Mouse (Mus musculus) MEL (cell line): ENCODE data around the gene Ivd. TPM values are rescaled to one million over a fixed set of nuclear protein-coding genes. Genes with fewer than 3 reads are reported as not detected.

Experiments used
- DNase-seq: peaks from one replicate; pipeline ENCODE4 v3.0.0; 2011; ENCODE audit warnings: low read depth, low spot score
- H3K27ac ChIP-seq: 2 replicates; pipeline ENCODE4 v1.5.1; 2012; ENCODE audit warnings: low read depth, mild to moderate bottlenecking, control low read depth, low read length, moderate library complexity; ENCODE audit not compliant: control insufficient read depth
- H3K27me3 ChIP-seq, 2 experiments: fragments of 150-350 bp in 1 of 2; sonication (generic) in 1 of 2; 2 replicates each; pipeline ENCODE4 v1.6.1; 2012; ENCODE audit warnings: low read length in 2 of 2, mild to moderate bottlenecking in 2 of 2, improper control_type of control experiment in 1 of 2, moderate library complexity in 1 of 2; ENCODE audit not compliant: insufficient read depth in 2 of 2, control insufficient read depth in 1 of 2
- H3K36me3 ChIP-seq, 2 experiments: 2 replicates each; pipeline ENCODE4 v1.6.1; 2012 to 2014; ENCODE audit warnings: low read length in 2 of 2, improper control_type of control experiment in 1 of 2, inconsistent platforms in 1 of 2, mild to moderate bottlenecking in 1 of 2; ENCODE audit not compliant: insufficient read depth in 2 of 2, control insufficient read depth in 1 of 2
- H3K4me1 ChIP-seq, 2 experiments: fragments of 150-350 bp in 1 of 2; sonication (generic) in 1 of 2; 2 replicates each; pipeline ENCODE4 v1.6.1; 2012; ENCODE audit warnings: low read length in 2 of 2, improper control_type of control experiment in 1 of 2, mild to moderate bottlenecking in 1 of 2; ENCODE audit not compliant: insufficient read depth in 2 of 2, control insufficient read depth in 1 of 2
- H3K4me3 ChIP-seq, 2 experiments: fragments of 150-350 bp in 1 of 2; sonication (generic) in 1 of 2; 2 replicates each; pipeline ENCODE4 v1.5.1; 2012; ENCODE audit warnings: low read depth in 2 of 2, low read length in 2 of 2, mild to moderate bottlenecking in 2 of 2, moderate library complexity in 2 of 2, control low read depth in 1 of 2, improper control_type of control experiment in 1 of 2; ENCODE audit not compliant: control insufficient read depth in 1 of 2, insufficient read depth in 1 of 2
- H3K79me2 ChIP-seq: 2 replicates; pipeline ENCODE4 v1.6.1; 2012; ENCODE audit warnings: mild to moderate bottlenecking, low read length, moderate library complexity; ENCODE audit not compliant: control insufficient read depth, poor library complexity, insufficient read depth
- H3K9ac ChIP-seq: 2 replicates; pipeline ENCODE4 v1.6.1; 2012; ENCODE audit warnings: low read depth, mild to moderate bottlenecking, control low read depth, low read length, moderate library complexity; ENCODE audit not compliant: control insufficient read depth, poor library complexity, severe bottlenecking
- H3K9me3 ChIP-seq: fragments of 150-350 bp; sonication (generic); replicated peaks from 2 replicates; pipeline ENCODE4 v1.6.1; 2012; ENCODE audit warnings: mild to moderate bottlenecking, low read length, improper control_type of control experiment, moderate library complexity; ENCODE audit not compliant: insufficient read depth
- BHLHE40 ChIP-seq: IDR thresholded peaks from 2 replicates; pipeline ENCODE4 v1.6.1; 2012; ENCODE audit warnings: low read depth, mild to moderate bottlenecking, inconsistent platforms, low read length, improper control_type of control experiment, borderline replicate concordance
- CHD2 ChIP-seq: IDR thresholded peaks from 2 replicates; pipeline ENCODE4 v1.6.1; 2011; ENCODE audit warnings: low read length, improper control_type of control experiment
- ELF1 ChIP-seq: IDR thresholded peaks from 2 replicates; pipeline ENCODE4 v1.6.1; 2014; ENCODE audit warnings: low read depth, mild to moderate bottlenecking, inconsistent platforms, low read length, improper control_type of control experiment, moderate library complexity
- EP300 ChIP-seq, 2 experiments: IDR thresholded peaks; 2 replicates each; pipeline ENCODE4 v1.6.1; 2011; ENCODE audit warnings: improper control_type of control experiment in 2 of 2, low read length in 2 of 2, low read depth in 1 of 2, mild to moderate bottlenecking in 1 of 2
- ETS1 ChIP-seq: IDR thresholded peaks from 2 replicates; pipeline ENCODE4 v1.6.1; 2012; ENCODE audit warnings: low read depth, mild to moderate bottlenecking, inconsistent platforms, low read length, improper control_type of control experiment, moderate library complexity
- GABPA ChIP-seq: IDR thresholded peaks from 2 replicates; pipeline ENCODE4 v1.6.1; 2012; ENCODE audit warnings: low read depth, mild to moderate bottlenecking, inconsistent platforms, low read length, improper control_type of control experiment, moderate library complexity
- GATA1 ChIP-seq: IDR thresholded peaks from 2 replicates; pipeline ENCODE4 v1.6.1; 2011; ENCODE audit warnings: low read depth, low read length, improper control_type of control experiment
- HCFC1 ChIP-seq: IDR thresholded peaks from 2 replicates; pipeline ENCODE4 v1.6.1; 2012; ENCODE audit warnings: low read depth, mild to moderate bottlenecking, inconsistent platforms, low read length, improper control_type of control experiment, moderate library complexity
- JUND ChIP-seq: IDR thresholded peaks from 2 replicates; pipeline ENCODE4 v1.6.1; 2011; ENCODE audit warnings: low read depth, mild to moderate bottlenecking, improper control_type of control experiment, low read length
- KAT2A ChIP-seq: conservative IDR thresholded peaks from 2 replicates; pipeline ENCODE4 v1.6.1; 2012; ENCODE audit warnings: low read depth, low read length, improper control_type of control experiment, inconsistent platforms
- MAFK ChIP-seq: IDR thresholded peaks from 2 replicates; pipeline ENCODE4 v1.6.1; 2011; ENCODE audit warnings: low read depth, mild to moderate bottlenecking, low read length, improper control_type of control experiment, borderline replicate concordance
- MXI1 ChIP-seq: IDR thresholded peaks from 2 replicates; pipeline ENCODE4 v1.6.1; 2011; ENCODE audit warnings: mild to moderate bottlenecking, low read depth, low read length, improper control_type of control experiment
- MYB ChIP-seq: IDR thresholded peaks from 2 replicates; pipeline ENCODE4 v1.6.1; 2011; ENCODE audit warnings: mild to moderate bottlenecking, low read depth, low read length, improper control_type of control experiment
- NELFE ChIP-seq: IDR thresholded peaks from 2 replicates; pipeline ENCODE4 v1.6.1; 2011; ENCODE audit warnings: low read depth, low read length, improper control_type of control experiment
- NRF1 ChIP-seq: IDR thresholded peaks from 2 replicates; pipeline ENCODE4 v1.6.1; 2014; ENCODE audit warnings: low read depth, mild to moderate bottlenecking, inconsistent platforms, low read length, improper control_type of control experiment, moderate library complexity; ENCODE audit not compliant: poor library complexity, insufficient read depth, severe bottlenecking
- POLR2A ChIP-seq, 2 experiments: IDR thresholded peaks; 2 replicates each; pipeline ENCODE4 v1.6.1; 2011 to 2012; ENCODE audit warnings: low read length in 2 of 2, mild to moderate bottlenecking in 2 of 2, control low read depth in 1 of 2, improper control_type of control experiment in 1 of 2, low read depth in 1 of 2, moderate library complexity in 1 of 2; ENCODE audit not compliant: control insufficient read depth in 1 of 2, insufficient read depth in 1 of 2, poor library complexity in 1 of 2
- RAD21 ChIP-seq: IDR thresholded peaks from 2 replicates; pipeline ENCODE4 v1.6.1; 2011; ENCODE audit warnings: mild to moderate bottlenecking, low read depth, low read length, improper control_type of control experiment
- TAL1 ChIP-seq: IDR thresholded peaks from 2 replicates; pipeline ENCODE4 v1.6.1; 2012; ENCODE audit warnings: mild to moderate bottlenecking, inconsistent platforms, low read length, moderate library complexity, mixed read lengths
- UBTF ChIP-seq: IDR thresholded peaks from 2 replicates; pipeline ENCODE4 v1.6.1; 2012; ENCODE audit warnings: low read depth, mild to moderate bottlenecking, inconsistent platforms, low read length, improper control_type of control experiment, moderate library complexity, borderline replicate concordance; ENCODE audit not compliant: insufficient read depth
- USF1 ChIP-seq: IDR thresholded peaks from 2 replicates; pipeline ENCODE4 v1.6.1; 2014; ENCODE audit warnings: low read depth, mild to moderate bottlenecking, inconsistent platforms, low read length, improper control_type of control experiment, moderate library complexity
- USF2 ChIP-seq, 2 experiments: IDR thresholded peaks; 2 replicates each; pipeline ENCODE4 v1.6.1; 2011 to 2012; ENCODE audit warnings: improper control_type of control experiment in 2 of 2, low read length in 2 of 2, borderline replicate concordance in 1 of 2, inconsistent platforms in 1 of 2, low read depth in 1 of 2, mild to moderate bottlenecking in 1 of 2; ENCODE audit not compliant: insufficient read depth in 1 of 2
- ZC3H11A ChIP-seq: IDR thresholded peaks from 2 replicates; pipeline ENCODE4 v1.6.1; 2012; ENCODE audit warnings: low read depth, mild to moderate bottlenecking, inconsistent platforms, low read length, improper control_type of control experiment
- ZNF384 ChIP-seq: IDR thresholded peaks from 2 replicates; pipeline ENCODE4 v1.6.1; 2012; ENCODE audit warnings: low read depth, mild to moderate bottlenecking, inconsistent platforms, low read length, improper control_type of control experiment
- polyA plus RNA-seq, 2 experiments: library from polyadenylated mRNA; stranded (reverse) in 1 of 2; unstranded in 1 of 2; fragments of >175 nt in 1 of 2; fragments of >200 nt in 1 of 2; gene quantifications; 2 replicates each; pipeline versions ENCODE4 v1.2.1 to v1.2.4; 2012; ENCODE audit warnings: low replicate concordance in 2 of 2, low read depth in 1 of 2; ENCODE audit not compliant: insufficient read length in 2 of 2, insufficient read depth in 1 of 2, missing spikeins in 1 of 2
- total RNA-seq: library from RNA; depleted of rRNA; stranded (reverse); fragments of 300-350 nt; gene quantifications from 2 replicates; pipeline ENCODE4 v1.2.3, GENCODE M21; 2012

Ivd gene
- total and polyA plus RNA-seq, 3 experiments, result 17.1 to 33.4 TPM; not detected in 1

- peaks cover 0 to 2% of the 10 kb centered on the region in 2 experiments; a peak in 2 of 4 replicates for H3K36me3 ChIP-seq
- H3K4me3 ChIP-seq, result no peak overlapping the region
- H3K9ac ChIP-seq, result no peak overlapping the region
- no peaks in the 10 kb centered on the region for H3K4me1 ChIP-seq
- H3K27me3 ChIP-seq, result no peaks in the 10 kb centered on the region
- DNase-seq, result no peak
- H3K9me3 ChIP-seq, result no peaks in the 10 kb centered on the region
- H3K79me2 ChIP-seq, result peaks cover 9% of the 10 kb centered on the region; the same call in 1 of the 2 replicates
- TF ChIP-seq BHLHE40 (no peak), UBTF (no peak), EP300 (IDR thresholded peaks at IDR 0.05; ENCODE audit: low read depth in 1 of 2, low read length in 2 of 2) (no peak), ETS1 (no peak), POLR2A (IDR thresholded peaks at IDR 0.05; ENCODE audit: control insufficient read depth in 1 of 2, insufficient read depth in 1 of 2, low read depth in 1 of 2, low read length in 2 of 2, poor library complexity in 1 of 2) (no peak), KAT2A (no peak), HCFC1 (no peak), RAD21 (no peak), CHD2 (no peak), MAFK (no peak), ELF1 (no peak)
- no peak overlapping the region for H3K27ac ChIP-seq
Measured at GRCm38 (mm10) chr2:118916436-118916835, 54.7 kb downstream of the Ivd start.

- Histone ChIP-seq H3K9me3 (no peaks in the 10 kb centered on the region), H3K79me2 (peaks cover 1% of the 10 kb centered on the region; the same call in 1 of the 2 replicates), H3K36me3 (peaks cover 0 to 2% of the 10 kb centered on the region in 2 experiments; a peak in 2 of 4 replicates), H3K4me1 (no peaks in the 10 kb centered on the region), H3K27ac (no peak overlapping the region), H3K4me3 (no peak overlapping the region), H3K9ac (no peak overlapping the region), H3K27me3 (no peaks in the 10 kb centered on the region)
- TF ChIP-seq MYB (no peak), USF2 (IDR thresholded peaks at IDR 0.05; ENCODE audit: borderline replicate concordance in 1 of 2, insufficient read depth in 1 of 2, low read depth in 1 of 2, low read length in 2 of 2) (no peak), RAD21 (no peak)
- no peak for DNase-seq
Measured at GRCm38 (mm10) chr2:118918543-118918942, 56.8 kb downstream of the Ivd start.

- H3K79me2 ChIP-seq, result no peaks in the 10 kb centered on the region
- H3K9ac ChIP-seq, result no peak overlapping the region
- TF ChIP-seq GATA1 (no peak), MYB (no peak), MXI1 (no peak), TAL1 (no peak), NRF1 (no peak), ZNF384 (no peak), JUND (no peak), GABPA (no peak), ZC3H11A (no peak), NELFE (no peak), USF1 (no peak), USF2 (IDR thresholded peaks at IDR 0.05; ENCODE audit: borderline replicate concordance in 1 of 2, insufficient read depth in 1 of 2, low read depth in 1 of 2, low read length in 2 of 2) (no peak)
- H3K27me3 ChIP-seq, result no peaks in the 10 kb centered on the region
- no peaks in the 10 kb centered on the region for H3K9me3 ChIP-seq
- no peaks in the 10 kb centered on the region for H3K4me1 ChIP-seq
- no peak overlapping the region for H3K27ac ChIP-seq
- H3K36me3 ChIP-seq, result peaks cover 0 to 2% of the 10 kb centered on the region in 2 experiments; a peak in 2 of 4 replicates
- DNase-seq, result no peak
- no peak overlapping the region for H3K4me3 ChIP-seq
Measured at GRCm38 (mm10) chr2:118920428-118920827, 58.7 kb downstream of the Ivd start.
